10 mouse cellular contexts compared by ENCODE assay signal in genomic region chr15:89557996-89558390, GRCm38 (mm10). TPM values are rescaled to one million over a fixed set of nuclear protein-coding genes. Genes with fewer than 3 reads are reported as not detected.
A peak's percentile ranks its signal among the peaks of the same experiment; 100 is the strongest.
DNase-seq lines count a peak whose midpoint lies in the region; ATAC-seq and TF ChIP-seq lines count a peak whose summit lies in the region.
"Had no signal": no experiment of that assay in that cellular context is flagged by ENCODE, and none has a peak within 500 bp of the region (broad histone marks: within the 10 kb centered on the region; RNA-seq: fewer than 3 reads in every experiment).

No protein-coding gene starts in this region.

- peaks cover 14% of the 10 kb centered on the region for H3K27me3 ChIP-seq in kidney, postnatal 0 days (ENCODE audit: insufficient read depth, low read length)
- peaks cover 52% of the 10 kb centered on the region for H3K27me3 ChIP-seq in embryonic facial prominence, embryonic 13.5 days
- peaks cover 8% of the 10 kb centered on the region for H3K27me3 ChIP-seq in hindbrain, embryonic 16.5 days (replicated peaks; ENCODE audit: control insufficient read depth, insufficient read depth, low read length)
- peaks cover 45% of the 10 kb centered on the region for H3K27me3 ChIP-seq in neural tube, embryonic 12.5 days (replicated peaks)

- H3K27ac ChIP-seq in kidney, postnatal 0 days = no peak overlapping the region
- H3K27ac ChIP-seq in embryonic facial prominence, embryonic 13.5 days = no peak overlapping the region
- no peak overlapping the region for H3K27ac ChIP-seq in hindbrain, embryonic 16.5 days (ENCODE audit: low read depth, low read length)
- no peak overlapping the region for H3K27ac ChIP-seq in neural tube, embryonic 12.5 days
- H3K27ac ChIP-seq: left cerebral cortex, adult 2 months had no signal

- DNase-seq in kidney, postnatal 0 days (ENCODE audit: low spot score) = no peak
- no peak for DNase-seq in kidney, postnatal 10 days
- no peak for DNase-seq in c-Kit-positive CD71-positive TER-119-positive erythroid progenitor cells, embryonic 14.5 days (ENCODE audit: low spot score)
- DNase-seq in spleen, adult 12 weeks (ENCODE audit: low spot score) = no peak

- H3K4me3 ChIP-seq in kidney, postnatal 0 days (replicated peaks; ENCODE audit: low read depth, low read length) = peak overlapping the region; percentile 11
- H3K4me3 ChIP-seq in embryonic facial prominence, embryonic 13.5 days = peak overlapping the region; percentile 32
- H3K4me3 ChIP-seq in hindbrain, embryonic 16.5 days (ENCODE audit: low read length) = peak overlapping the region; percentile 10; the same call in 1 of the 2 replicates
- peak overlapping the region; percentile 19 for H3K4me3 ChIP-seq in neural tube, embryonic 12.5 days
- H3K4me3 ChIP-seq: erythroblast, embryonic 14.5 days; left cerebral cortex, adult 2 months had no signal

- peak overlapping the region; percentile 48 for H3K4me2 ChIP-seq in kidney, postnatal 0 days (ENCODE audit: low read length)
- H3K4me2 ChIP-seq in embryonic facial prominence, embryonic 13.5 days = peak overlapping the region; percentile 59
- H3K4me2 ChIP-seq in hindbrain, embryonic 16.5 days (ENCODE audit: low read length) = peak overlapping the region; percentile 33
- H3K4me2 ChIP-seq in neural tube, embryonic 12.5 days (replicated peaks) = peak overlapping the region; percentile 50

- no peak for TF ChIP-seq CTCF in kidney, postnatal 0 days (IDR thresholded peaks at IDR 0.05; ENCODE audit: low read depth)

- no peak overlapping the region for H3K9ac ChIP-seq in kidney, postnatal 0 days (ENCODE audit: low read depth, low read length)
- H3K9ac ChIP-seq in embryonic facial prominence, embryonic 13.5 days = peak overlapping the region; percentile 40; the same call in 1 of the 2 replicates
- H3K9ac ChIP-seq in hindbrain, embryonic 16.5 days (ENCODE audit: low read depth, low read length) = no peak overlapping the region; the same call in 1 of the 2 replicates
- peak overlapping the region; percentile 42; the same call in 1 of the 2 replicates for H3K9ac ChIP-seq in neural tube, embryonic 12.5 days

- ATAC-seq in kidney, postnatal 0 days (replicated peaks; ENCODE audit: low FRiP score, low read depth) = no peak
- ATAC-seq in embryonic facial prominence, embryonic 13.5 days (ENCODE audit: insufficient number of reproducible peaks, insufficient read depth, low FRiP score, low TSS enrichment, low read depth) = no peak
- ATAC-seq in hindbrain, embryonic 16.5 days = 0 out of 2 replicates have a peak, but pooled peaks have one; percentile 9
- ATAC-seq in neural tube, embryonic 12.5 days (ENCODE audit: low FRiP score, low read depth) = no peak
- ATAC-seq: activated CD4-positive, CD25-positive, alpha-beta regulatory T cell, adult 4 months had no signal

- H3K9me3 ChIP-seq in kidney, postnatal 0 days (replicated peaks; ENCODE audit: low read length) = no peaks in the 10 kb centered on the region
- no peaks in the 10 kb centered on the region for H3K9me3 ChIP-seq in embryonic facial prominence, embryonic 13.5 days
- H3K9me3 ChIP-seq in hindbrain, embryonic 16.5 days (ENCODE audit: control insufficient read depth, low read length) = no peaks in the 10 kb centered on the region
- H3K9me3 ChIP-seq in neural tube, embryonic 12.5 days = no peaks in the 10 kb centered on the region

- 14% methylated on average over 34 of the region's 34 CpGs for WGBS in kidney, postnatal 0 days
- 5% methylated on average over 34 of the region's 34 CpGs for whole genome bisulfite sequencing in embryonic facial prominence, embryonic 13.5 days
- WGBS in hindbrain, embryonic 16.5 days = 8% methylated on average over 34 of the region's 34 CpGs
- WGBS in neural tube, embryonic 12.5 days = 3% methylated on average over 34 of the region's 34 CpGs

- H3K4me1 ChIP-seq in kidney, postnatal 0 days (replicated peaks; ENCODE audit: insufficient read depth, low read length) = peaks cover 18% of the 10 kb centered on the region; the same call in 1 of the 2 replicates
- H3K4me1 ChIP-seq in embryonic facial prominence, embryonic 13.5 days = peaks cover 31% of the 10 kb centered on the region
- peaks cover 8% of the 10 kb centered on the region for H3K4me1 ChIP-seq in hindbrain, embryonic 16.5 days (ENCODE audit: control insufficient read depth, insufficient read depth, low read depth, low read length)
- H3K4me1 ChIP-seq in neural tube, embryonic 12.5 days = peaks cover 19% of the 10 kb centered on the region

- no peaks in the 10 kb centered on the region for H3K36me3 ChIP-seq in kidney, postnatal 0 days (ENCODE audit: insufficient read depth, low read length)
- peaks cover 7% of the 10 kb centered on the region; the same call in 1 of the 2 replicates for H3K36me3 ChIP-seq in embryonic facial prominence, embryonic 13.5 days
- no peaks in the 10 kb centered on the region for H3K36me3 ChIP-seq in hindbrain, embryonic 16.5 days (ENCODE audit: control insufficient read depth, insufficient read depth, low read length)
- no peaks in the 10 kb centered on the region for H3K36me3 ChIP-seq in neural tube, embryonic 12.5 days

RNA-seq across cellular contexts. Expression of gene Acr, which starts 10.1 kb away (rescaled TPM):
- polyA plus RNA-seq in kidney, postnatal 0 days (2015; fragmentation: Nextera tagmentation; extraction: Ambion mirVana) = not detected in 2 replicates
- polyA plus RNA-seq in embryonic facial prominence, embryonic 13.5 days (2015; fragmentation: Nextera tagmentation; extraction: Ambion mirVana) = 0.35 and 0.48 TPM in 2 replicates
- 0.75 and 0.93 TPM in 2 replicates for polyA plus RNA-seq in hindbrain, embryonic 16.5 days (2015; fragmentation: Nextera tagmentation; extraction: Ambion mirVana)
- polyA plus RNA-seq in neural tube, embryonic 12.5 days (2016; fragmentation: Nextera tagmentation; extraction: Ambion mirVana) = 1.0 TPM in 2 replicates
- polyA plus RNA-seq: activated CD4-positive, CD25-positive, alpha-beta regulatory T cell, adult 4 months; erythroblast, embryonic 14.5 days had no signal

RNA-seq across cellular contexts. Expression of gene Rabl2, which starts 33.7 kb away (rescaled TPM):
- polyA plus RNA-seq in kidney, postnatal 0 days (2015; fragmentation: Nextera tagmentation; extraction: Ambion mirVana) = 38.0 and 39.8 TPM in 2 replicates
- 51.5 and 54.8 TPM in 2 replicates for polyA plus RNA-seq in embryonic facial prominence, embryonic 13.5 days (2015; fragmentation: Nextera tagmentation; extraction: Ambion mirVana)
- polyA plus RNA-seq in hindbrain, embryonic 16.5 days (2015; fragmentation: Nextera tagmentation; extraction: Ambion mirVana) = 81.8 and 91.8 TPM in 2 replicates
- polyA plus RNA-seq in neural tube, embryonic 12.5 days (2016; fragmentation: Nextera tagmentation; extraction: Ambion mirVana) = 74.7 and 82.9 TPM in 2 replicates

RNA-seq across cellular contexts. Expression of gene Shank3, which starts 58.6 kb away (rescaled TPM):
- polyA plus RNA-seq in kidney, postnatal 0 days (2015; fragmentation: Nextera tagmentation; extraction: Ambion mirVana) = 1.0 and 1.2 TPM in 2 replicates
- polyA plus RNA-seq in embryonic facial prominence, embryonic 13.5 days (2015; fragmentation: Nextera tagmentation; extraction: Ambion mirVana) = 2.2 and 2.9 TPM in 2 replicates
- 7.7 and 8.4 TPM in 2 replicates for polyA plus RNA-seq in hindbrain, embryonic 16.5 days (2015; fragmentation: Nextera tagmentation; extraction: Ambion mirVana)
- 4.8 and 7.1 TPM in 2 replicates for polyA plus RNA-seq in neural tube, embryonic 12.5 days (2016; fragmentation: Nextera tagmentation; extraction: Ambion mirVana)
- polyA plus RNA-seq: activated CD4-positive, CD25-positive, alpha-beta regulatory T cell, adult 4 months had no signal

Comparison
In these comparisons a context has a peak if more than half of its experiments do, and no peak if none do; other contexts are left out.
1. H3K9ac ChIP-seq: peak in embryonic facial prominence, embryonic 13.5 days (single experiment) and neural tube, embryonic 12.5 days (single experiment); none in kidney, postnatal 0 days (single experiment) and hindbrain, embryonic 16.5 days (single experiment).
2. Peak in every context shown above with its lines, with median percentiles within 50 percentile points of each other: H3K4me2 ChIP-seq and H3K4me3 ChIP-seq.